Mouse (Mus musculus): Measurements from ENCODE around the gene Trim2.

DNA sequence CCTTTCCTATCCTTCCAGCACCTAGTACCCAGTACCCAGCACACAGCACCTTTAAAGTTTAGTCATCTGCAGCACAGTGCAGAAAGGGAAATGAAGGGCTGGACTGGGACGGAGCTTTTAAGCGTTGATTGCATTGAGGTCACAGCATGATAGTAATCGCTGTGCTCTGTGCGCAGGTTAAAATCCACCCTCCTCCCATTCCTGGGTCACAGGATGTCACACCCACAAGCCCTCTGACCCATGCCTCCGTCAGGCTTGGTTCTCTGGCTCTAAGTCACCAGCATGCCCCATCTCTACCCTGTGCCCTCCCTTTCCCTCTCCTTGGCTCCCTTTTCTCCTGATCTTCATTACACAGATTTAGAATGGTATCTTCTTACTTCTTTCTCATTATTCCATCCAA is 20.4 kb downstream of the Trim2 start:
- TF ChIP-seq CTCF (IDR thresholded peaks at IDR 0.05; ENCODE audit: control insufficient read depth, insufficient read depth, low read length) (no peak), POLR2A (IDR thresholded peaks at IDR 0.05; ENCODE audit: borderline replicate concordance, control insufficient read depth, low read depth, low read length) (no peak)

Measured in bone marrow, adult 2 months (tissue).